Mouse (Mus musculus) natural killer cell, adult 2 months (primary cell): Measurements from ENCODE around the gene Chpt1.

Experiments
- DNase-seq, 2 experiments: peaks; one replicate each; pipeline ENCODE4 v3.0.0; 2022; ENCODE audit warnings: low spot score in 2 of 2

Gene Chpt1

DNA sequence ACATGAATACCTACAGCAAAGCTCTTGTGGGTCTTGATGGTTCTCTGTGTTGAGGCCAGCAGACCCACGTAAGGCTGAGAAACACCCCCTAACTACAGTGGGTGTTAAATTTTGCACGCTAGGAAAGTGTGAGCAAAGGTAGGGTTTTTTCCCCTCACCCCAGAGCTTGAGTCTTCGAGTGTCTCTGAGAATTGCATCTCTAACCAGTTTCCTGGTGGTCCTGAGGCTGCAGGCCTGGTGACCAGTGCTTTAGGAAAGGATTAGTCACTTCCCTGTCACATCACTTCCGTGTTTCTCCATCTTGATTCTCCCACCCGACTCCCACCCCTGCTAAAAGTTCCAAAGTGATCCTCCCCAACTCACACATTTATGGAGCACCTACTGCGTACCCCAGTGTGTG is 99.7 kb downstream of the Chpt1 start:
- DNase-seq, result no peak

- no peak for DNase-seq
Observed at GRCm38 (mm10) chr10:88403021-88403420, 100.9 kb downstream of the Chpt1 start.
